Mouse (Mus musculus): ENCODE results near the gene Cct4.

Gene Cct4

GRCm38 (mm10) chr11:22985510-22985909 is 4.8 kb upstream of the Cct4 start:
- no peak for DNase-seq

GRCm38 (mm10) chr11:22987357-22987756 is 3.0 kb upstream of the Cct4 start:
- no peak for DNase-seq

GRCm38 (mm10) chr11:22989786-22990185 is 533 bp upstream of the Cct4 start:
- no peak for DNase-seq

- no peak for DNase-seq
Observed at GRCm38 (mm10) chr11:22991218-22991835, 1.0 kb downstream of the Cct4 start.

GRCm38 (mm10) chr11:22994271-22994670 is 4.0 kb downstream of the Cct4 start:
- DNase-seq: no peak

- no peak for DNase-seq
Observed at GRCm38 (mm10) chr11:22995461-22995860, 5.1 kb downstream of the Cct4 start.

GRCm38 (mm10) chr11:22998308-22998707 is 8.0 kb downstream of the Cct4 start:
- DNase-seq: no peak

- no peak for DNase-seq
Observed at GRCm38 (mm10) chr11:23005276-23005675, 15.0 kb downstream of the Cct4 start.

- DNase-seq: no peak
Observed at GRCm38 (mm10) chr11:23007166-23007480, 16.8 kb downstream of the Cct4 start.

- peak; percentile 76 for DNase-seq
Observed at GRCm38 (mm10) chr11:23007481-23008180, 17.3 kb downstream of the Cct4 start, which contains the start of gene Fam161a. Gene Fam161a (plus strand): TSS chr11:23007531.

GRCm38 (mm10) chr11:23008181-23008823 is 18.0 kb downstream of the Cct4 start:
- DNase-seq: peak; percentile 80

- no peak for DNase-seq
Observed at GRCm38 (mm10) chr11:23008824-23009200, 18.5 kb downstream of the Cct4 start.

- DNase-seq: no peak
Observed at GRCm38 (mm10) chr11:23013096-23013495, 22.8 kb downstream of the Cct4 start.

- DNase-seq: no peak
Observed at GRCm38 (mm10) chr11:23013580-23014294, 23.4 kb downstream of the Cct4 start.

GRCm38 (mm10) chr11:23014996-23015395 is 24.7 kb downstream of the Cct4 start:
- DNase-seq: no peak

GRCm38 (mm10) chr11:23017943-23018342 is 27.6 kb downstream of the Cct4 start:
- no peak for DNase-seq

GRCm38 (mm10) chr11:23020116-23020770 is 29.9 kb downstream of the Cct4 start:
- no peak for DNase-seq

- no peak for DNase-seq
Observed at GRCm38 (mm10) chr11:23020841-23021240, 30.5 kb downstream of the Cct4 start.

GRCm38 (mm10) chr11:23023155-23023554 is 32.8 kb downstream of the Cct4 start:
- DNase-seq: no peak

GRCm38 (mm10) chr11:23024169-23024568 is 33.9 kb downstream of the Cct4 start:
- DNase-seq: no peak

- DNase-seq: no peak
Observed at GRCm38 (mm10) chr11:23028957-23029356, 38.6 kb downstream of the Cct4 start.

GRCm38 (mm10) chr11:23029399-23029798 is 39.1 kb downstream of the Cct4 start:
- no peak for DNase-seq

GRCm38 (mm10) chr11:23047252-23047651 is 56.9 kb downstream of the Cct4 start:
- no peak for DNase-seq
